Mouse (Mus musculus): ENCODE data around the gene Kcnq4. TPM values are rescaled to one million over a fixed set of nuclear protein-coding genes. Genes with fewer than 3 reads are reported as not detected.
A peak's percentile ranks its signal among the peaks of the same experiment; 100 is the strongest.

The Kcnq4 gene
- 8.7 and 11.1 TPM in 2 replicates for polyA plus RNA-seq (2015; fragmentation: Nextera tagmentation; extraction: Ambion mirVana)

- H3K4me1 ChIP-seq (replicated peaks; ENCODE audit: control insufficient read depth, insufficient read depth, low read length) = peaks cover 18% of the 10 kb centered on the region
- WGBS = 4% methylated on average over 42 of the region's 42 CpGs
- peaks cover 39% of the 10 kb centered on the region for H3K27me3 ChIP-seq (replicated peaks; ENCODE audit: control insufficient read depth, insufficient read depth, low read length)
- H3K36me3 ChIP-seq (ENCODE audit: control insufficient read depth, insufficient read depth) = no peaks in the 10 kb centered on the region
- H3K9ac ChIP-seq (replicated peaks; ENCODE audit: low read depth, low read length) = peak within 1 kb of the TSS; percentile 66
- H3K27ac ChIP-seq (ENCODE audit: low read length) = no peak within 1 kb of the TSS
- H3K9me3 ChIP-seq (ENCODE audit: control insufficient read depth, low read length) = no peaks in the 10 kb centered on the region
- H3K4me2 ChIP-seq (ENCODE audit: low read length) = peak within 1 kb of the TSS; percentile 95
- peak within 1 kb of the TSS; percentile 66 for H3K4me3 ChIP-seq (replicated peaks; ENCODE audit: low read length)
- ATAC-seq = 0 out of 2 replicates have a peak, but pooled peaks have one; percentile 3
Observed at GRCm38 (mm10) chr4:120747941-120748866, at the start of gene Kcnq4. Kcnq4 (minus strand) TSS chr4:120748612.

- Histone ChIP-seq H3K4me1 (replicated peaks; ENCODE audit: control insufficient read depth, insufficient read depth, low read length) (peaks cover 2% of the 10 kb centered on the region; the same call in 1 of the 2 replicates), H3K9me3 (ENCODE audit: control insufficient read depth, low read length) (no peaks in the 10 kb centered on the region), H3K4me2 (ENCODE audit: low read length) (no peak overlapping the region), H3K36me3 (ENCODE audit: control insufficient read depth, insufficient read depth) (no peaks in the 10 kb centered on the region), H3K9ac (replicated peaks; ENCODE audit: low read depth, low read length) (no peak overlapping the region), H3K27ac (ENCODE audit: low read length) (no peak overlapping the region), H3K4me3 (replicated peaks; ENCODE audit: low read length) (no peak overlapping the region), H3K27me3 (replicated peaks; ENCODE audit: control insufficient read depth, insufficient read depth, low read length) (no peaks in the 10 kb centered on the region)
- 86% methylated on average over 2 of the region's 2 CpGs for WGBS
- no peak for ATAC-seq
Observed at GRCm38 (mm10) chr4:120796687-120797086, 48.3 kb upstream of the Kcnq4 start.

DNA sequence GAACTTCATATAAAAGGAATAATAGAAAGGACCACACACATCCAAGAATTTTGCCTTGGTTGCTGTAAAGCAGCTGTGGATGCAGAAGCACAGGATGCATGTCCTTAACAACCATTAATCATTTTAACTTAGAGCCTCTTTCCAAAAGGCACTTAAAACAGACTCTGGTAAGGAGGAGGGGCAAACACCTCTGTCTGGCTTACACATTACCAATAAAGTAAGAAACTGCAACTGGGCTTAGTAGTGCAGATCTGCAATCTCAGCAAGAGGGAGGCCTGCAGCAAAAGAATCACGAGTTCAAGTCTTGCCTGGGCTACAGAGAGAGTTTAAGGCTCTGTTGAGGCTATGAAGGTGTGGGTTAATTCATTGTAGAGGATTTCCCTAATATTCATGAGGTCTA, 47.2 kb upstream of the Kcnq4 start:
- Histone ChIP-seq H3K4me2 (ENCODE audit: low read length) (no peak overlapping the region), H3K36me3 (ENCODE audit: control insufficient read depth, insufficient read depth) (no peaks in the 10 kb centered on the region), H3K4me3 (replicated peaks; ENCODE audit: low read length) (no peak overlapping the region), H3K4me1 (replicated peaks; ENCODE audit: control insufficient read depth, insufficient read depth, low read length) (peaks cover 2% of the 10 kb centered on the region; the same call in 1 of the 2 replicates), H3K27me3 (replicated peaks; ENCODE audit: control insufficient read depth, insufficient read depth, low read length) (no peaks in the 10 kb centered on the region), H3K27ac (ENCODE audit: low read length) (no peak overlapping the region), H3K9me3 (ENCODE audit: control insufficient read depth, low read length) (no peaks in the 10 kb centered on the region), H3K9ac (replicated peaks; ENCODE audit: low read depth, low read length) (no peak overlapping the region)
- ATAC-seq = no peak
- WGBS = 91% methylated on average over 1 of the region's 1 CpGs

DNA sequence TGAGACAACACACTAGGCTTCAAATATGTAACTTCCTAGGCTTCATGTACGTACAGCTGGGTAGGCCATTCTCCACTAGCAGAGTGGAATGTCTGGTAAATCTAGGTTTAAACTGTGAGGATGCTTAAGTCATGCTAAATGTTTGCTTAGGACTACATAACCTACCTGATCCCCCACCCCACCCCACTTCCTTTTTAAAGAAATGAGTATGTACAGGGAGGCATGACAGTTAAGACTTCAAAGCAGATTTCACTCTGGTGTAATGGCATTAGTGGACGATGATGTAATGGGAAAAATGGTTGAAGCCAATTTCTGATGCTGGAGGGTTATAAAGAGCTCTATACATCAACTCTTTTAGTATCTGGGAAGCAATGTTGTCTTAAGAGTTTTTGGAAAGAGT, 44.5 kb upstream of the Kcnq4 start:
- 63% methylated on average over 2 of the region's 2 CpGs for whole genome bisulfite sequencing
- H3K9me3 ChIP-seq (ENCODE audit: control insufficient read depth, low read length) = no peaks in the 10 kb centered on the region
- H3K4me1 ChIP-seq (replicated peaks; ENCODE audit: control insufficient read depth, insufficient read depth, low read length) = 0 out of 2 replicates have a peak, but pooled peaks cover 2% of the 10 kb centered on the region
- no peak overlapping the region for H3K9ac ChIP-seq (replicated peaks; ENCODE audit: low read depth, low read length)
- no peak overlapping the region for H3K4me3 ChIP-seq (replicated peaks; ENCODE audit: low read length)
- H3K36me3 ChIP-seq (ENCODE audit: control insufficient read depth, insufficient read depth) = peaks cover 5% of the 10 kb centered on the region; the same call in 1 of the 2 replicates
- no peak for ATAC-seq
- no peak overlapping the region for H3K27ac ChIP-seq (ENCODE audit: low read length)
- H3K27me3 ChIP-seq (replicated peaks; ENCODE audit: control insufficient read depth, insufficient read depth, low read length) = no peaks in the 10 kb centered on the region
- no peak overlapping the region for H3K4me2 ChIP-seq (ENCODE audit: low read length)

- no peaks in the 10 kb centered on the region for H3K4me1 ChIP-seq (replicated peaks; ENCODE audit: control insufficient read depth, insufficient read depth, low read length)
- no peak overlapping the region for H3K4me2 ChIP-seq (ENCODE audit: low read length)
- no peak overlapping the region for H3K27ac ChIP-seq (ENCODE audit: low read length)
- H3K36me3 ChIP-seq (ENCODE audit: control insufficient read depth, insufficient read depth) = peaks cover 8% of the 10 kb centered on the region; the same call in 1 of the 2 replicates
- H3K9ac ChIP-seq (replicated peaks; ENCODE audit: low read depth, low read length) = no peak overlapping the region
- H3K4me3 ChIP-seq (replicated peaks; ENCODE audit: low read length) = no peak overlapping the region
- 94% methylated on average over 4 of the region's 4 CpGs for WGBS
- H3K9me3 ChIP-seq (ENCODE audit: control insufficient read depth, low read length) = no peaks in the 10 kb centered on the region
- no peaks in the 10 kb centered on the region for H3K27me3 ChIP-seq (replicated peaks; ENCODE audit: control insufficient read depth, insufficient read depth, low read length)
- ATAC-seq = no peak
Observed at GRCm38 (mm10) chr4:120790027-120790426, 41.6 kb upstream of the Kcnq4 start.

DNA sequence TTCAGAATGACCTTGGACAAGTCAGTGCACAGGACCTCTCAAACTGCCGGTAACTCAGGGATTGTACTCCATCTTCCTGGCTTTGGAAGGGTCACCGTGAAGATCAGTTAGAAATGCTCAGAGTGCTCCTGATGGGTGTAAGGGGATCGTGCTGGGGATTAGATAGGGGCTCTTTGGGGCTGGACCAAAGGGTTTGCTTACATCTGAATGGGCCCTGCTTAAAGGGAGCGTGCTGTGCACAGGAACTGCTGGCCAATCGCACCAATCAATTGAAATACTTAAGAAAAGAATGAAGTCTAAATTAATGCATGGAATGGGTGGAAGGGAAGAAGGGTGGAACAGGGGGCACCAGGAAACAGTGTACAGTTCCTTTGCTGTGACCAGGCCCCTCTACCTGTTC, 7.4 kb upstream of the Kcnq4 start:
- Histone ChIP-seq H3K4me2 (ENCODE audit: low read length) (no peak overlapping the region), H3K4me3 (replicated peaks; ENCODE audit: low read length) (no peak overlapping the region), H3K36me3 (ENCODE audit: control insufficient read depth, insufficient read depth) (peaks cover 14% of the 10 kb centered on the region), H3K9me3 (ENCODE audit: control insufficient read depth, low read length) (no peaks in the 10 kb centered on the region), H3K27me3 (replicated peaks; ENCODE audit: control insufficient read depth, insufficient read depth, low read length) (peaks cover 7% of the 10 kb centered on the region), H3K9ac (replicated peaks; ENCODE audit: low read depth, low read length) (no peak overlapping the region), H3K27ac (ENCODE audit: low read length) (no peak overlapping the region), H3K4me1 (replicated peaks; ENCODE audit: control insufficient read depth, insufficient read depth, low read length) (no peaks in the 10 kb centered on the region)
- ATAC-seq = no peak
- 27% methylated on average over 5 of the region's 5 CpGs for WGBS

- peaks cover 10% of the 10 kb centered on the region; the same call in 1 of the 2 replicates for H3K36me3 ChIP-seq (ENCODE audit: control insufficient read depth, insufficient read depth)
- no peaks in the 10 kb centered on the region for H3K4me1 ChIP-seq (replicated peaks; ENCODE audit: control insufficient read depth, insufficient read depth, low read length)
- H3K4me3 ChIP-seq (replicated peaks; ENCODE audit: low read length) = no peak overlapping the region
- no peaks in the 10 kb centered on the region for H3K9me3 ChIP-seq (ENCODE audit: control insufficient read depth, low read length)
- peaks cover 9% of the 10 kb centered on the region for H3K27me3 ChIP-seq (replicated peaks; ENCODE audit: control insufficient read depth, insufficient read depth, low read length)
- no peak overlapping the region for H3K27ac ChIP-seq (ENCODE audit: low read length)
- H3K4me2 ChIP-seq (ENCODE audit: low read length) = no peak overlapping the region
- ATAC-seq = peak; percentile 52; the same call in 1 of the 2 replicates
- 0% methylated on average over 1 of the region's 1 CpGs for WGBS
- no peak overlapping the region for H3K9ac ChIP-seq (replicated peaks; ENCODE audit: low read depth, low read length)
Observed at GRCm38 (mm10) chr4:120755299-120755698, 6.9 kb upstream of the Kcnq4 start.

GRCm38 (mm10) chr4:120749601-120750000, 1.2 kb upstream of the Kcnq4 start:
- peaks cover 39% of the 10 kb centered on the region for H3K27me3 ChIP-seq (replicated peaks; ENCODE audit: control insufficient read depth, insufficient read depth, low read length)
- H3K9me3 ChIP-seq (ENCODE audit: control insufficient read depth, low read length) = no peaks in the 10 kb centered on the region
- 37% methylated on average over 2 of the region's 2 CpGs for WGBS

DNA sequence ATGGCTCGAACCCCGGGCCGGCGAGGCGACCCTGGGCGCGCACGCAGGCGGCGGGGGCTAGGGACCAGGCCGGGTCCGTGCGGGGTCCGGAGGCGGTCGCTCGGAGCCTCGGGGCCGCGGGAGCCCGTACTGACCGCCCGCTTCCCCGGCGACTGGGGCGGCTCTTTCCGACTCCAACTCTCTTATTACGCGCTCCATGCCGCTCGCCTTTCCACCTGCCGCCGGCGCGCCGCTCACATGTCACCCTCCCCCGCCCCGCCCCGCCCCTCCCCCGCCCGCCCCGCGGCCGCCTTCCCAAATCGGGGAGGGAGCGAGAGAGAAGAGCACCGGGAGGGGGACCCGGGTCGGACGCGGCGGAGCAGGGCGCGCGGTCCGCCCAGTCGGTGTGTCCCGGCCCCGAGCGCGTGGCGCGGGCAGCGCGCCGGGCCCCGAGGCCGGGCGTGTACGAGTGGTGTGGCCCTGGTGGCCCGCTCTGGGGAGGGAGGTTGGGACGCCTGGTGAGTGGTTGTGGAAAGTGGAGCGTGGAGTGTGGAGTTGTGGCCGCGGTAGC, 1.1 kb downstream of the Kcnq4 start:
- WGBS = under 1% methylated on average over 64 of the region's 75 CpGs
- peak; percentile 48 for ATAC-seq
- H3K9me3 ChIP-seq (ENCODE audit: control insufficient read depth, low read length) = no peaks in the 10 kb centered on the region
- H3K4me3 ChIP-seq (replicated peaks; ENCODE audit: low read length) = peak overlapping the region; percentile 66
- H3K27ac ChIP-seq (ENCODE audit: low read length) = no peak overlapping the region
- H3K4me2 ChIP-seq (ENCODE audit: low read length) = peak overlapping the region; percentile 95
- H3K36me3 ChIP-seq (ENCODE audit: control insufficient read depth, insufficient read depth) = no peaks in the 10 kb centered on the region
- H3K9ac ChIP-seq (replicated peaks; ENCODE audit: low read depth, low read length) = peak overlapping the region; percentile 66
- H3K4me1 ChIP-seq (replicated peaks; ENCODE audit: control insufficient read depth, insufficient read depth, low read length) = peaks cover 18% of the 10 kb centered on the region
- H3K27me3 ChIP-seq (replicated peaks; ENCODE audit: control insufficient read depth, insufficient read depth, low read length) = peaks cover 39% of the 10 kb centered on the region

More at GRCm38 (mm10) chr4:120749601-120750000, 1.2 kb upstream of the Kcnq4 start:
- no peak overlapping the region for H3K4me3 ChIP-seq (replicated peaks; ENCODE audit: low read length)
- H3K4me1 ChIP-seq (replicated peaks; ENCODE audit: control insufficient read depth, insufficient read depth, low read length) = peaks cover 18% of the 10 kb centered on the region
- H3K4me2 ChIP-seq (ENCODE audit: low read length) = no peak overlapping the region
- no peak overlapping the region for H3K9ac ChIP-seq (replicated peaks; ENCODE audit: low read depth, low read length)
- ATAC-seq = no peak
- H3K27ac ChIP-seq (ENCODE audit: low read length) = no peak overlapping the region
- no peaks in the 10 kb centered on the region for H3K36me3 ChIP-seq (ENCODE audit: control insufficient read depth, insufficient read depth)

All from forebrain, embryonic 16.5 days (tissue).